Mouse (Mus musculus) spleen, embryonic (tissue): ENCODE results near the gene Rbm4.

ENCODE experiments used
- CTCF ChIA-PET: fragments of 350-600 bp; sonication (Branson Sonifier 250); formaldehyde crosslinking; loops from one replicate; lab custom pipeline; 2022; lab: Charles Lee

Rbm4 gene

DNA sequence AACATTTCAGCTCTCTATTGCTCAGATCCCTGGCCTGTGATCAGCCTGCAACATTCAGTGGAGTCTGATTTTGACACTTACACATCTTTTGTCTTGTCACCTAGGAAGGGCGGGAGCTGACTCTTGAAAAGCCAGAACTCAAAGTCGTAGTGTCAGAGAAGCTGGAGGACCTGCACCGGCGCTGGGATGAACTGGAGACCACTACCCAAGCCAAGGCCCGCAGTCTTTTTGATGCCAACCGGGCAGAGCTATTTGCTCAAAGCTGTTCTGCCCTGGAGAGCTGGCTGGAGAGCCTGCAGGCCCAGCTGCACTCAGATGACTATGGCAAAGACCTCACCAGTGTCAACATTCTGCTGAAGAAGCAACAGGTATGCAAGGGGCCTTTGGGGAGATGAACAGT lies 51.5 kb downstream of the Rbm4 start:
- CTCF ChIA-PET = no interaction called here

DNA sequence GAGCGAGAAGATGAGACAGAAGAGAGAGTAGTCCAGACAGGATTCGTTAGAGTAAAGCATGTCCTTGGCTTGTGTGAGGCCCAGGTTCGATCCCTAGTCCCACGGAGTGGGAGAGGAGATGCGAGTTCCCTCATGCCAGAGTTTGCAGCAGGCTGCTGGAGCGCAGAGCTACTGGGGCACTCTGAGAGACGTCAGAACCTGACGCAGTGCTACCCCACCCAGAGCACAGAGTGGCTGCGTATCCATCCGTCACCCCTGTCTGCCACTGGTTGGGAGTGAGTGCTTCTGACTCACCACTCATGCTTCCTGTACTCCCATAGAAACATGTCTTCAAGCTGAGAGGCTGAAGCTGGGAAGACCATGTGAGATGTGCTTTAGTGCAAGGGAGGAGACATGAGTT lies 52.2 kb downstream of the Rbm4 start:
- CTCF ChIA-PET = no interaction called here

DNA sequence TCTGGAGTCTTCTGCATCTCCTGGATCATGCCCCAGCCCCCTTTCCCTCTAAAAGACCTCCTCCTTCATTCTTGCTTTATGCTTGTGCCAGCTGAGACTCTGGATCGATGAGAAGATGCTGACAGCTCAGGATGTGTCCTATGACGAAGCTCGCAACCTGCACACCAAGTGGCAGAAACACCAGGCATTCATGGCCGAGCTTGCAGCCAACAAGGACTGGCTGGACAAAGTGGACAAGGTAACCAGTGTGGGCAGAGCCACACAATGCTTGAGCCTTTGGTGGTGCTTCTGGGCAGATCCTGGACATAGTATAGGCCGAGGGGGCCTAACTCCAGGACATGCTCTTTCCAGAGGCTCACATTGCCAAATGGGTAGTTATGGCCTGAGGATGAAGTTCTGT lies 53.9 kb downstream of the Rbm4 start:
- CTCF ChIA-PET = no interaction called here

DNA sequence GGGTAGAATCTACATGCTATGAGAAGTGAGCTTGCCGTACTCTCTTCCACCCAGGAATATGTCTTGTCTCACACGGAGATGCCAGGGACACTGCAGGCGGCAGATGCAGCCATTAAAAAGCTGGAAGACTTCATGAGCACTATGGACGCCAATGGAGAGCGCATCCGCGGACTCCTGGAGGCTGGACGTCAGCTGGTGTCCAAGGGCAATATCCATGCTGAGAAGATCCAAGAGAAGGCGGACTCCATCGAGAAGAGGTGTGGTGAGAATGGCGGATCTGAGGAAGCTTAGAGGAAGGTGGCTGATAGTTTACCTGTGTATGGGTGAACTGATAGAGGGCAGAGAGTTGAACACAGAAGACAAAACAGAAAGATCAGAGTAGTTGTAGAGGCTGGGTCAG lies 54.6 kb downstream of the Rbm4 start:
- CTCF ChIA-PET = no interaction called here

DNA sequence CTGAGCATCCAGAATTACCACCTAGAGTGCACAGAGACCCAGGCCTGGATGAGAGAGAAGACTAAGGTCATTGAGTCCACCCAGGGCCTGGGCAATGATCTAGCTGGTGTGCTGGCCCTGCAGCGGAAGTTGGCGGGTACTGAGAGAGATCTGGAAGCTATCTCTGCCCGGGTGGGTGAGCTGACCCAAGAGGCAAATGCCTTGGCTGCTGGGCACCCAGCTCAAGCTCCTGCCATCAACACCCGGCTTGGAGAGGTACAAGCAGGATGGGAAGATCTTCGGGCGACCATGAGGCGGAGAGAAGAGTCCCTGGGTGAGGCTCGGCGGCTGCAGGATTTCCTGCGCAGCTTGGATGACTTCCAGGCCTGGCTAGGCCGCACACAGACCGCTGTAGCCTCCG lies 55.8 kb downstream of the Rbm4 start:
- CTCF ChIA-PET = no interaction called here
